Mouse (Mus musculus) CD4-positive naive resting alpha-beta T cell, adult 57 days (primary cell): Measurements from ENCODE around the gene Mettl4. TPM values are rescaled to one million over a fixed set of nuclear protein-coding genes. Genes with fewer than 3 reads are reported as not detected.

Source experiments
- total RNA-seq: library from RNA; stranded (reverse); gene quantifications from one replicate; pipeline ENCODE4 v1.2.4, GENCODE M21; 2023

Gene Mettl4
- 12.7 TPM for total RNA-seq

DNA sequence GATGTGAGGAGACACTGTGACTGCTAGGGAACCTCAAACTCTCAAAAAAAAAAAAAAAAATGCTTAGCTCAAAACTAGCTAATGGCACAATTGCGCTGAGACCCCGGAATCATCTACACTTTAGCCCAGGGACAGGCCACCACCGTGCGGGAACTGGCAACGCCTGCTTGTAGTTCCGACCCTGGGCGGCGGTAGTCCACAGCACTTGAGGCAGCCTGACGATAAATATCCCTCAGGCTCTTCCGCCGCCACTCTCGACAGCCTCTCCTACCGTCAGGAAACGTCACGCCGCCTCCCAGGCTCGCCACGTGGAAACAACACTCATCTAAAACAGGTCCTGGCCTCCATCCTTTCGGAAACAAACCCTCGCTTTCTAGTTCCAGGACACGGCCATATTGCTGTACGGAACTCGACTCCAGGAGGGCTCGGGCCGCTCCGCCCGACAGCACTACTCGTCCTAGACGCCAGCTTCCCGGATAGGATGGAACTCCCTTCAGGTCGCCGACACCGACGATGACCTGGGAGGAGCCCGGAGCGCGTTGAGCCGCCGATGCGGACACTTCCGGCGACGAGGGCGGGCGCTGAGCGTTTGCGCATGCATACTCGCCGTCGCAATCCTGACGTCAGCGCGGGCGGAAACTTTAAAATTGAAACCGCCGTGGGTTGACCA is at the start of gene Mettl4:
Mettl4 (minus strand) TSS at position 554 of the 670 bp plus-strand sequence.

